Mouse (Mus musculus) Patski (cell line): Measurements from ENCODE around the gene Hsf2bp. TPM values are rescaled to one million over a fixed set of nuclear protein-coding genes. Genes with fewer than 3 reads are reported as not detected.
A peak's percentile ranks its signal among the peaks of the same experiment; 100 is the strongest.

Source experiments
- ATAC-seq: fragments of 100-300 bp; one replicate; pipeline ENCODE4 v1.8.0; 2021
- CTCF ChIA-PET: fragments of 350-600 bp; sonication (Branson Sonifier 250); formaldehyde crosslinking; loops from one replicate; lab custom pipeline; 2022; ENCODE audit warnings: inconsistent platforms; lab: Charles Lee
- POLR2A ChIA-PET: fragments of 350-600 bp; sonication (Branson Sonifier 250); formaldehyde crosslinking; loops from one replicate; lab custom pipeline; 2022; ENCODE audit warnings: antibody characterized with exemption, inconsistent platforms; lab: Charles Lee
- DNase-seq: peaks from one replicate; pipeline ENCODE4 v3.0.0-alpha.2; 2011; ENCODE audit warnings: low read depth, low spot score
- H3K27me3 ChIP-seq: fragments of 371-371 bp; one replicate; pipeline ENCODE4 v1.5.1; 2021
- CTCF ChIP-seq: fragments of 100-300 bp; IDR thresholded peaks from one replicate; pipeline ENCODE4 v1.5.1; 2021
- in situ Hi-C: fragments of 300-500 bp; cut with MboI; formaldehyde crosslinking; loops from 3 replicates; pipeline ENCODE4 v1.11.1; 2018; ENCODE audit warnings: low pct_unique_long_range_greater_than_20kb, mixed read lengths
- polyA plus RNA-seq: library from polyadenylated mRNA; unstranded; gene quantifications from one replicate; pipeline ENCODE4 v1.2.3, GENCODE M21; 2021

Gene Hsf2bp
- polyA plus RNA-seq, 1 experiment from 2014 or later: 0.64 TPM

- no peak for ATAC-seq
- ChIA-PET CTCF (interaction anchor here (1.5 kb wide), 1 partner anchor 10 kb away, joined by 3 read pairs; no protein-coding TSS in a partner anchor), POLR2A (interaction anchor here (0.9 kb wide), 1 partner anchor 9 kb away, joined by 3 read pairs; no protein-coding TSS in a partner anchor)
- in situ Hi-C loops: no loop called here
- no peak for DNase-seq
- no peaks in the 10 kb centered on the region for H3K27me3 ChIP-seq
- TF ChIP-seq CTCF: no peak
These were observed 44.1 kb downstream of the Hsf2bp start for GRCm38 (mm10) chr17:31992004-31992403.

GRCm38 (mm10) chr17:31989035-31989434 is 47.1 kb downstream of the Hsf2bp start:
- CTCF ChIA-PET: interaction anchor here (1.6 kb wide), 1 partner anchor 11 kb away, joined by 4 read pairs; no protein-coding TSS in a partner anchor
- no peak for DNase-seq
- ATAC-seq: no peak
- POLR2A ChIA-PET: no interaction called here
- TF ChIP-seq CTCF: no peak
- in situ Hi-C loops: no loop called here
- H3K27me3 ChIP-seq: no peaks in the 10 kb centered on the region

GRCm38 (mm10) chr17:31986915-31987314 is 49.2 kb downstream of the Hsf2bp start:
- DNase-seq (no peak), ATAC-seq (no peak)
- CTCF ChIA-PET: interaction anchor here (0.6 to 2.1 kb wide), 4 partner anchors 9 to 277 kb away, joined by 3 to 6 read pairs (median 4); no protein-coding TSS in a partner anchor
- no peak for TF ChIP-seq CTCF
- no peaks in the 10 kb centered on the region for H3K27me3 ChIP-seq
- in situ Hi-C loops: no loop called here
- POLR2A ChIA-PET: no interaction called here

DNA sequence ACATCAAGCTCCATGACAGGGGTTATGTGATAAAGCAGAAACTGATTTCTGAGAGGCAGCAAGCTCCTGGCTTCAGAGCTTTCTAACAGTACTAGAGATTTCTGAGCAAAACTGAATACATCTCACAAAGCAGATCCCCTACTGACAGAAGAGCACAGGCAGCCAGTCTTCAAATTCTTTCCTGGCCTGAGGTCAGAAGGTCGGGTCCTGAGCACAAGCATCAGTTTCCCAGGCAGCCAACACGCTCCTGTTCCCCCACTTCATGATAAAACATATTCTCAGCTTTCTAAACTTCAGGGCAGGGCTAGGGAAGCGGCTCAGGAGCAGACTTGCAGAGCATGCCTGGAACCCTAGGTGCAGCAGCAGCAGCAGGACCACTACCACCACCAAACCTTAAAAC is 52.7 kb downstream of the Hsf2bp start:
- TF ChIP-seq CTCF: no peak
- no peak for DNase-seq
- in situ Hi-C loops: no loop called here
- no peak for ATAC-seq
- no peaks in the 10 kb centered on the region for H3K27me3 ChIP-seq
- CTCF ChIA-PET: interaction anchor here (0.8 to 6.7 kb wide), 8 partner anchors 9 to 63 kb away, joined by 3 to 51 read pairs (median 4); no protein-coding TSS in a partner anchor
- POLR2A ChIA-PET: interaction anchor here (0.6 to 3.5 kb wide), 4 partner anchors 8 to 17 kb away, joined by 3 to 15 read pairs (median 3); no protein-coding TSS in a partner anchor

- ChIA-PET CTCF (interaction anchor here (0.7 to 6.7 kb wide), 13 partner anchors 8 to 126 kb away, joined by 3 to 51 read pairs (median 3); no protein-coding TSS in a partner anchor), POLR2A (interaction anchor here (0.9 to 3.5 kb wide), 3 partner anchors 9 to 16 kb away, joined by 3 to 15 read pairs (median 3); no protein-coding TSS in a partner anchor)
- ATAC-seq: peak; percentile 91
- no peak for TF ChIP-seq CTCF
- no peaks in the 10 kb centered on the region for H3K27me3 ChIP-seq
- in situ Hi-C loops: no loop called here
- peak; percentile 93 for DNase-seq
These were observed 53.6 kb downstream of the Hsf2bp start for GRCm38 (mm10) chr17:31982326-31983190.

GRCm38 (mm10) chr17:31979888-31980287 is 56.3 kb downstream of the Hsf2bp start:
- CTCF ChIA-PET: interaction anchor here (1.4 to 6.7 kb wide), 3 partner anchors 12 to 48 kb away, joined by 3 to 51 read pairs (median 3); no protein-coding TSS in a partner anchor
- H3K27me3 ChIP-seq: no peaks in the 10 kb centered on the region
- TF ChIP-seq CTCF: no peak
- no peak for ATAC-seq
- in situ Hi-C loops: no loop called here
- POLR2A ChIA-PET: interaction anchor here (0.6 to 0.9 kb wide), 2 partner anchors 11 to 77 kb away, joined by 3 to 5 read pairs; no protein-coding TSS in a partner anchor
- no peak for DNase-seq

DNA sequence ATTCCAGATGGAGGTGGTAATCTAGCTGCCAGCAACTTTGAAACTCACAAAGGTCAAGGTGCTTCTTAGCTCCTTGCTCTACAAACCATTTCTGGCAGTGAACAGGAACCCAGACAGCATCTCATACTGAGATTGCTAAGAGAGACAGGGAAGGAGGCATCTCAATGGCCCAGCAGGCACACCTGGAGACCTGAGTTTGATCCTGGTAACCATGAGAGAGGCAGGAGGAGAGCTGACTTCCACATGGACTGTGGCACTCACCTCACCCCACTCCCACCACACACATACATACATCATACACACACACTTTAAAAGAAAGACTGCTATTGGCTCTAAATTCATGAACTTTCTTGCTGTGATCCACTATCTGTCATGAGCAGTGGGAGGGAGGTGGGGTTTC is 59.0 kb downstream of the Hsf2bp start:
- no peak for TF ChIP-seq CTCF
- POLR2A ChIA-PET: interaction anchor here (0.6 kb wide), 1 partner anchor 429 kb away, joined by 3 read pairs; no protein-coding TSS in a partner anchor
- DNase-seq: no peak
- in situ Hi-C loops: no loop called here
- CTCF ChIA-PET: interaction anchor here (0.8 kb wide), 1 partner anchor 11 kb away, joined by 3 read pairs; no protein-coding TSS in a partner anchor
- no peaks in the 10 kb centered on the region for H3K27me3 ChIP-seq
- no peak for ATAC-seq

GRCm38 (mm10) chr17:31976501-31976900 is 59.6 kb downstream of the Hsf2bp start:
- DNase-seq (no peak), ATAC-seq (no peak)
- ChIA-PET POLR2A (interaction anchor here (0.6 kb wide), 1 partner anchor 428 kb away, joined by 3 read pairs; no protein-coding TSS in a partner anchor), CTCF (interaction anchor here (0.8 to 0.9 kb wide), 2 partner anchors 10 to 28 kb away, joined by 3 read pairs; no protein-coding TSS in a partner anchor)
- in situ Hi-C loops: no loop called here
- no peak for TF ChIP-seq CTCF
- no peaks in the 10 kb centered on the region for H3K27me3 ChIP-seq

- POLR2A ChIA-PET: no interaction called here
- CTCF ChIA-PET: interaction anchor here (0.7 to 1.5 kb wide), 4 partner anchors 8 to 31 kb away, joined by 3 to 4 read pairs (median 3); no protein-coding TSS in a partner anchor
- no peak for ATAC-seq
- in situ Hi-C loops: no loop called here
- H3K27me3 ChIP-seq: no peaks in the 10 kb centered on the region
- TF ChIP-seq CTCF: no peak
- no peak for DNase-seq
These were observed 61.5 kb downstream of the Hsf2bp start for GRCm38 (mm10) chr17:31974694-31975093.

DNA sequence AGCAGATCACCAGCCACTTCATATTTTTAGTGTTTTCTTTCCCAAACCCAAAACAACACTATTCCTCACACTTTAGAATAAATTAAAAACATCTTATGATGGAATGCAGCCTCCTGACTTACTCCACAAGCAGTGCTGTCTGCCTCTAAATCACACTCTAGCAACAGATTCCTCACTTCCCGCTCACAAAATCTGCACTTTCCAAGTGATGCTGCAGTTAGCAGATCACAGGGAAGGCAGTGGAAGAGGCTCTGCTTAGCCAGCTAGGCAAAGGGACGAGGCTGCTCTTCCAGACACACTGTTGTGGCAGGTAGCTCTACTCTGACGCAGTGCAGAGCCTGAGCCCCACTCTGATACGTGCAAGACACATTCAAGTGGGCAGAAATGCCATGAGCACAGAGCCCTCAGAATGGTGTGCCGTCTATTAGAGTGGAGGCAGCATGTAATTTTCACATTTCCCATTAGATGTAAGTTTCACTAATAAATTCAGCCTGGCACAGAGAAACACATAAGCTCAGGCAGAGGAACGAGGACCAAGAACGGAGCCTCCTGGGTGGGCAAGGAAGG is 62.4 kb downstream of the Hsf2bp start:
- no peaks in the 10 kb centered on the region for H3K27me3 ChIP-seq
- no peak for TF ChIP-seq CTCF
- DNase-seq (no peak), ATAC-seq (no peak)
- CTCF ChIA-PET: interaction anchor here (1.3 to 1.5 kb wide), 3 partner anchors 12 to 30 kb away, joined by 3 read pairs; no protein-coding TSS in a partner anchor
- in situ Hi-C loops: no loop called here
- POLR2A ChIA-PET: interaction anchor here (1.0 kb wide), 1 partner anchor 9 kb away, joined by 3 read pairs; no protein-coding TSS in a partner anchor
